Mouse (Mus musculus): ENCODE measurements around the gene Acly. TPM values are rescaled to one million over a fixed set of nuclear protein-coding genes. Genes with fewer than 3 reads are reported as not detected.
A peak's percentile ranks its signal among the peaks of the same experiment; 100 is the strongest.

Gene Acly
- polyA plus RNA-seq, 1 experiment from 2014 or later = 366 TPM

- 67% methylated on average over 7 of the region's 7 CpGs for WGBS
Observed at GRCm38 (mm10) chr11:100500651-100501050, 27.1 kb downstream of the Acly start.

GRCm38 (mm10) chr11:100500241-100500640 lies 27.6 kb downstream of the Acly start:
- peaks cover 92% of the 10 kb centered on the region for H3K36me3 ChIP-seq

More at GRCm38 (mm10) chr11:100500651-100501050, 27.1 kb downstream of the Acly start:
- no peak overlapping the region for H3K27ac ChIP-seq (replicated peaks)
- no peaks in the 10 kb centered on the region for H3K9me3 ChIP-seq
- H3K27me3 ChIP-seq = no peaks in the 10 kb centered on the region
- no peak overlapping the region for H3K9ac ChIP-seq (replicated peaks)
- peaks cover 8% of the 10 kb centered on the region; the same call in 1 of the 2 replicates for H3K4me1 ChIP-seq
- no peak overlapping the region for H3K4me3 ChIP-seq
- peaks cover 92% of the 10 kb centered on the region for H3K36me3 ChIP-seq
- no peak for ATAC-seq (ENCODE audit: low FRiP score, low read depth)
- no peak overlapping the region for H3K4me2 ChIP-seq (replicated peaks)

GRCm38 (mm10) chr11:100493771-100494170 lies 34.0 kb downstream of the Acly start:
- ATAC-seq (ENCODE audit: low FRiP score, low read depth) = no peak

More at GRCm38 (mm10) chr11:100500241-100500640, 27.6 kb downstream of the Acly start:
- H3K27me3 ChIP-seq = no peaks in the 10 kb centered on the region
- H3K27ac ChIP-seq (replicated peaks) = no peak overlapping the region
- H3K4me2 ChIP-seq (replicated peaks) = no peak overlapping the region
- H3K4me1 ChIP-seq = peaks cover 8% of the 10 kb centered on the region; the same call in 1 of the 2 replicates
- no peaks in the 10 kb centered on the region for H3K9me3 ChIP-seq
- H3K9ac ChIP-seq (replicated peaks) = no peak overlapping the region
- 68% methylated on average over 3 of the region's 3 CpGs for WGBS
- ATAC-seq (ENCODE audit: low FRiP score, low read depth) = no peak
- no peak overlapping the region for H3K4me3 ChIP-seq

GRCm38 (mm10) chr11:100490951-100491350 lies 36.8 kb downstream of the Acly start:
- no peak overlapping the region for H3K27ac ChIP-seq (replicated peaks)
- H3K4me1 ChIP-seq = no peaks in the 10 kb centered on the region
- WGBS = 91% methylated on average over 6 of the region's 6 CpGs
- H3K9ac ChIP-seq (replicated peaks) = no peak overlapping the region
- no peak overlapping the region for H3K4me2 ChIP-seq (replicated peaks)
- ATAC-seq (ENCODE audit: low FRiP score, low read depth) = no peak
- H3K4me3 ChIP-seq = no peak overlapping the region
- peaks cover 91% of the 10 kb centered on the region for H3K36me3 ChIP-seq
- no peaks in the 10 kb centered on the region for H3K27me3 ChIP-seq
- no peaks in the 10 kb centered on the region for H3K9me3 ChIP-seq

More at GRCm38 (mm10) chr11:100493771-100494170, 34.0 kb downstream of the Acly start:
- Histone ChIP-seq H3K9me3 (no peaks in the 10 kb centered on the region), H3K4me1 (no peaks in the 10 kb centered on the region), H3K36me3 (peaks cover 96% of the 10 kb centered on the region), H3K27ac (replicated peaks) (no peak overlapping the region), H3K4me3 (no peak overlapping the region), H3K4me2 (replicated peaks) (no peak overlapping the region), H3K9ac (replicated peaks) (no peak overlapping the region), H3K27me3 (no peaks in the 10 kb centered on the region)
- 94% methylated on average over 12 of the region's 12 CpGs for WGBS

GRCm38 (mm10) chr11:100485801-100486538 lies 41.8 kb downstream of the Acly start:
- no peaks in the 10 kb centered on the region for H3K4me1 ChIP-seq
- H3K36me3 ChIP-seq = peaks cover 93% of the 10 kb centered on the region
- no peak overlapping the region for H3K9ac ChIP-seq (replicated peaks)
- H3K9me3 ChIP-seq = no peaks in the 10 kb centered on the region
- no peak overlapping the region for H3K27ac ChIP-seq (replicated peaks)
- no peak for ATAC-seq (ENCODE audit: low FRiP score, low read depth)
- WGBS = 89% methylated on average over 8 of the region's 8 CpGs
- H3K27me3 ChIP-seq = no peaks in the 10 kb centered on the region
- no peak overlapping the region for H3K4me3 ChIP-seq
- H3K4me2 ChIP-seq (replicated peaks) = no peak overlapping the region

- WGBS = 92% methylated on average over 3 of the region's 3 CpGs
- H3K27me3 ChIP-seq = no peaks in the 10 kb centered on the region
- H3K4me2 ChIP-seq (replicated peaks) = no peak overlapping the region
- no peak overlapping the region for H3K27ac ChIP-seq (replicated peaks)
- H3K36me3 ChIP-seq = peaks cover 92% of the 10 kb centered on the region
- H3K4me3 ChIP-seq = no peak overlapping the region
- H3K9me3 ChIP-seq = no peaks in the 10 kb centered on the region
- no peaks in the 10 kb centered on the region for H3K4me1 ChIP-seq
- H3K9ac ChIP-seq (replicated peaks) = no peak overlapping the region
- no peak for ATAC-seq (ENCODE audit: low FRiP score, low read depth)
Observed at GRCm38 (mm10) chr11:100484461-100484860, 43.3 kb downstream of the Acly start.

- Histone ChIP-seq H3K36me3 (peaks cover 83% of the 10 kb centered on the region), H3K27me3 (no peaks in the 10 kb centered on the region), H3K4me1 (no peaks in the 10 kb centered on the region), H3K9me3 (no peaks in the 10 kb centered on the region), H3K27ac (replicated peaks) (no peak overlapping the region), H3K4me3 (no peak overlapping the region), H3K4me2 (replicated peaks) (no peak overlapping the region), H3K9ac (replicated peaks) (no peak overlapping the region)
- WGBS = 91% methylated on average over 7 of the region's 7 CpGs
- ATAC-seq (ENCODE audit: low FRiP score, low read depth) = no peak
Observed at GRCm38 (mm10) chr11:100479152-100479551, 48.6 kb downstream of the Acly start.

- Histone ChIP-seq H3K4me1 (peaks cover 2% of the 10 kb centered on the region), H3K9me3 (no peaks in the 10 kb centered on the region), H3K4me3 (no peak overlapping the region), H3K36me3 (peaks cover 55% of the 10 kb centered on the region), H3K4me2 (replicated peaks) (no peak overlapping the region), H3K27me3 (no peaks in the 10 kb centered on the region), H3K27ac (replicated peaks) (no peak overlapping the region), H3K9ac (replicated peaks) (no peak overlapping the region)
- WGBS = 92% methylated on average over 5 of the region's 5 CpGs
- no peak for ATAC-seq (ENCODE audit: low FRiP score, low read depth)
Observed at GRCm38 (mm10) chr11:100476281-100476680, 51.5 kb downstream of the Acly start.

GRCm38 (mm10) chr11:100472935-100473295 lies 54.9 kb downstream of the Acly start:
- ATAC-seq (ENCODE audit: low FRiP score, low read depth) = peak; percentile 42; the same call in 1 of the 2 replicates
- H3K4me3 ChIP-seq = peak overlapping the region; percentile 94
- no peaks in the 10 kb centered on the region for H3K27me3 ChIP-seq
- no peak overlapping the region for H3K9ac ChIP-seq (replicated peaks)
- H3K9me3 ChIP-seq = no peaks in the 10 kb centered on the region
- no peak overlapping the region for H3K4me2 ChIP-seq (replicated peaks)
- H3K36me3 ChIP-seq = peaks cover 26% of the 10 kb centered on the region
- 36% methylated on average over 5 of the region's 5 CpGs for WGBS
- no peak overlapping the region for H3K27ac ChIP-seq (replicated peaks)
- peaks cover 20% of the 10 kb centered on the region for H3K4me1 ChIP-seq

- Histone ChIP-seq H3K36me3 (peaks cover 22% of the 10 kb centered on the region), H3K4me3 (peak within 1 kb of the TSS; percentile 94), H3K4me1 (peaks cover 20% of the 10 kb centered on the region), H3K4me2 (replicated peaks) (peak within 1 kb of the TSS; percentile 86), H3K27me3 (no peaks in the 10 kb centered on the region), H3K9me3 (no peaks in the 10 kb centered on the region), H3K9ac (replicated peaks) (peak within 1 kb of the TSS; percentile 94), H3K27ac (replicated peaks) (peak within 1 kb of the TSS; percentile 85)
- peak; percentile 93 for ATAC-seq (ENCODE audit: low FRiP score, low read depth)
- WGBS = under 1% methylated on average over 77 of the region's 83 CpGs
Observed at GRCm38 (mm10) chr11:100472197-100472934, 55.4 kb downstream of the Acly start, which contains the start of gene Klhl11. Klhl11 (minus strand) TSS chr11:100472741.

- Histone ChIP-seq H3K9ac (replicated peaks) (peak overlapping the region; percentile 94), H3K4me1 (peaks cover 20% of the 10 kb centered on the region), H3K27me3 (no peaks in the 10 kb centered on the region), H3K4me2 (replicated peaks) (peak overlapping the region; percentile 86), H3K27ac (replicated peaks) (peak overlapping the region; percentile 85), H3K36me3 (peaks cover 20% of the 10 kb centered on the region), H3K9me3 (no peaks in the 10 kb centered on the region), H3K4me3 (peak overlapping the region; percentile 94)
- 4% methylated on average over 30 of the region's 30 CpGs for WGBS
- no peak; the same call in 1 of the 2 replicates for ATAC-seq (ENCODE audit: low FRiP score, low read depth)
Observed at GRCm38 (mm10) chr11:100471352-100472196, 56.2 kb downstream of the Acly start.
